Comparison of ENCODE assay signal across 40 mouse cellular contexts in the genomic region with DNA sequence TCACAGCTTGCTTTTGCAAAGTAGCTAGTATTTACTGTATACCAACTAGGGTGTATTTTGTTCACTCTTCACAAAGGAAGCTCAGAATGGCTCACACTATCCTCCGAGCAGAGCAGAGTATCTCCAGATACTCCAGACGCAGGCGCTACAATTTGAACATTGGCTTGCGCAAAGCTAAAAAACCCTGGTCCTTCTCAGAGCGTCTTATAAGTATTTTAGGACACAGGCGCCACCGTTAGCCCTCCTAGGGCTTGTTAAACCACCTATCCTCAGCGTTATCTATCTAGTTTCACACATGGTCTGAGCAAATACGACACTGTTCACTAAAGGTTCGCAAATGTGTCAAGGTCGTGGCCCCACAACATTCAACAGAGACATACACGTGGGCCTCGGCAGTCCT. TPM values are rescaled to one million over a fixed set of nuclear protein-coding genes. Genes with fewer than 3 reads are reported as not detected.
DNase-seq lines count a peak whose midpoint lies in the region; ATAC-seq and TF ChIP-seq lines count a peak whose summit lies in the region.
"Had no signal": no experiment of that assay in that cellular context is flagged by ENCODE, and none has a peak within 500 bp of the region (broad histone marks: within the 10 kb centered on the region; RNA-seq: fewer than 3 reads in every experiment).

No protein-coding gene starts in this region.

- H3K4me3 ChIP-seq in midbrain, embryonic 16.5 days (ENCODE audit: low read depth, low read length): no peak overlapping the region
- H3K4me3 ChIP-seq in midbrain, embryonic 14.5 days (replicated peaks; ENCODE audit: low read depth, low read length): no peak overlapping the region
- peak overlapping the region; percentile 90 for H3K4me3 ChIP-seq in E14TG2a.4 (replicated peaks; ENCODE audit: low read length)
- H3K4me3 ChIP-seq in G1E (ENCODE audit: low read depth, low read length): peak overlapping the region; percentile 73
- H3K4me3 ChIP-seq: embryonic facial prominence, embryonic 12.5 days; hindbrain, embryonic 12.5 days; intestine, embryonic 15.5 days; limb, embryonic 10.5 days; limb, embryonic 15.5 days; liver, embryonic 15.5 days; lung, embryonic 15.5 days; midbrain, embryonic 12.5 days had no signal

- H3K4me1 ChIP-seq in midbrain, embryonic 16.5 days (ENCODE audit: control insufficient read depth, insufficient read depth, low read length): peaks cover 8% of the 10 kb centered on the region
- H3K4me1 ChIP-seq in midbrain, embryonic 14.5 days (ENCODE audit: control insufficient read depth, insufficient read depth, low read length): no peaks in the 10 kb centered on the region
- peaks cover 44% of the 10 kb centered on the region for H3K4me1 ChIP-seq in E14TG2a.4 (replicated peaks; ENCODE audit: low read depth, low read length)
- peaks cover 39% of the 10 kb centered on the region for H3K4me1 ChIP-seq in G1E (ENCODE audit: insufficient read depth, low read depth, low read length)
- H3K4me1 ChIP-seq: embryonic facial prominence, embryonic 12.5 days had no signal

- TF ChIP-seq CTCF in E14TG2a.4 (conservative IDR thresholded peaks at IDR 0.05; ENCODE audit: low read length) (no peak), G1E (IDR thresholded peaks at IDR 0.05; ENCODE audit: low read depth, low read length) (no peak)

- DNase-seq in midbrain, embryonic 14.5 days: no peak
- DNase-seq in G1E (ENCODE audit: low spot score): no peak
- no peak for DNase-seq in frontal cortex, adult 2 months (ENCODE audit: extremely low spot score in 1 of 2, low spot score in 1 of 2)
- DNase-seq in gastrocnemius, postnatal 25 days: no peak
- DNase-seq: adrenal gland, adult 8-10 months; cerebellum, adult 11 months; cerebellum, adult 9-10 months; embryo, embryonic 11 days; heart, postnatal 36 days; kidney, adult 2 months; kidney, postnatal 4 days; layer of hippocampus, postnatal 36 days; right cerebral cortex, postnatal 4 days had no signal

- no peak for ATAC-seq in midbrain, embryonic 16.5 days
- ATAC-seq in midbrain, embryonic 14.5 days (ENCODE audit: low FRiP score, low TSS enrichment): no peak
- no peak for ATAC-seq in G1E (ENCODE audit: extremely low read depth, insufficient number of reproducible peaks, low FRiP score, poor library complexity, severe bottlenecking)
- ATAC-seq: forebrain, embryonic 16.5 days; hindbrain, postnatal 0 days; intestine, embryonic 15.5 days had no signal

- 80% methylated on average over 13 of the region's 13 CpGs for WGBS in midbrain, embryonic 16.5 days
- WGBS in midbrain, embryonic 14.5 days: 77% methylated on average over 13 of the region's 13 CpGs

- no peak overlapping the region for H3K4me2 ChIP-seq in midbrain, embryonic 16.5 days (ENCODE audit: low read length)
- no peak overlapping the region for H3K4me2 ChIP-seq in midbrain, embryonic 14.5 days (ENCODE audit: low read length)
- H3K4me2 ChIP-seq: embryonic facial prominence, embryonic 12.5 days; heart, embryonic 11.5 days; hindbrain, embryonic 12.5 days; intestine, embryonic 15.5 days; limb, embryonic 15.5 days; liver, embryonic 15.5 days; lung, embryonic 15.5 days; midbrain, embryonic 12.5 days had no signal

- no peaks in the 10 kb centered on the region for H3K9me3 ChIP-seq in midbrain, embryonic 16.5 days (replicated peaks; ENCODE audit: control insufficient read depth, low read length, poor library complexity, severe bottlenecking)
- H3K9me3 ChIP-seq in midbrain, embryonic 14.5 days (ENCODE audit: control insufficient read depth, low read length): no peaks in the 10 kb centered on the region
- H3K9me3 ChIP-seq in E14TG2a.4 (ENCODE audit: low read length): no peaks in the 10 kb centered on the region
- no peaks in the 10 kb centered on the region for H3K9me3 ChIP-seq in G1E (replicated peaks)
- H3K9me3 ChIP-seq: embryonic facial prominence, embryonic 12.5 days; hindbrain, embryonic 12.5 days; intestine, embryonic 15.5 days; limb, embryonic 10.5 days; limb, embryonic 15.5 days; liver, embryonic 15.5 days; lung, embryonic 15.5 days; midbrain, embryonic 12.5 days had no signal

- no peaks in the 10 kb centered on the region for H3K36me3 ChIP-seq in midbrain, embryonic 16.5 days (ENCODE audit: control insufficient read depth, insufficient read depth, low read length)
- no peaks in the 10 kb centered on the region for H3K36me3 ChIP-seq in midbrain, embryonic 14.5 days (ENCODE audit: control insufficient read depth, insufficient read depth, low read length)
- peaks cover 52% of the 10 kb centered on the region for H3K36me3 ChIP-seq in E14TG2a.4 (ENCODE audit: insufficient read depth, low read length)
- H3K36me3 ChIP-seq in G1E (replicated peaks): peaks cover 28% of the 10 kb centered on the region
- H3K36me3 ChIP-seq: embryonic facial prominence, embryonic 12.5 days; hindbrain, embryonic 12.5 days; intestine, embryonic 15.5 days; limb, embryonic 10.5 days; limb, embryonic 15.5 days; liver, embryonic 15.5 days; lung, embryonic 15.5 days; midbrain, embryonic 12.5 days had no signal

- no peak overlapping the region for H3K27ac ChIP-seq in midbrain, embryonic 16.5 days (ENCODE audit: low read length)
- no peak overlapping the region for H3K27ac ChIP-seq in midbrain, embryonic 14.5 days (replicated peaks; ENCODE audit: low read depth, low read length)
- H3K27ac ChIP-seq: embryonic facial prominence, embryonic 12.5 days; hindbrain, embryonic 12.5 days; hindbrain, postnatal 0 days; intestine, embryonic 15.5 days; limb, embryonic 10.5 days; limb, embryonic 15.5 days; liver, embryonic 15.5 days; lung, embryonic 15.5 days; midbrain, embryonic 12.5 days; stomach, postnatal 0 days had no signal

- H3K27me3 ChIP-seq in midbrain, embryonic 16.5 days (ENCODE audit: control insufficient read depth, insufficient read depth, low read depth, low read length): no peaks in the 10 kb centered on the region
- H3K27me3 ChIP-seq in midbrain, embryonic 14.5 days (ENCODE audit: control insufficient read depth, insufficient read depth, low read length): no peaks in the 10 kb centered on the region
- no peaks in the 10 kb centered on the region for H3K27me3 ChIP-seq in E14TG2a.4 (ENCODE audit: insufficient read depth, low read length)
- H3K27me3 ChIP-seq in G1E (ENCODE audit: insufficient read depth, low read length): no peaks in the 10 kb centered on the region
- H3K27me3 ChIP-seq: embryonic facial prominence, embryonic 12.5 days; hindbrain, embryonic 12.5 days; intestine, embryonic 15.5 days; limb, embryonic 15.5 days; liver, embryonic 15.5 days; lung, embryonic 15.5 days; midbrain, embryonic 12.5 days had no signal

- H3K9ac ChIP-seq in midbrain, embryonic 16.5 days (ENCODE audit: low read depth, low read length): 0 out of 2 replicates have a peak overlapping the region, but pooled peaks have one; percentile 10
- no peak overlapping the region for H3K9ac ChIP-seq in midbrain, embryonic 14.5 days (replicated peaks; ENCODE audit: low read length)
- H3K9ac ChIP-seq: embryonic facial prominence, embryonic 12.5 days; hindbrain, embryonic 12.5 days; intestine, embryonic 15.5 days; limb, embryonic 15.5 days; liver, embryonic 15.5 days; lung, embryonic 15.5 days; midbrain, embryonic 12.5 days had no signal

RNA-seq across cellular contexts. Expression of gene Ccnb1ip1, which starts 2.8 kb away (rescaled TPM):
- polyA plus RNA-seq in midbrain, embryonic 16.5 days (2015; fragmentation: Nextera tagmentation; extraction: Ambion mirVana): not detected in 2 replicates
- 0.15 TPM in 1 of 2 replicates, not detected in the other for polyA plus RNA-seq in midbrain, embryonic 14.5 days (2014; fragmentation: Nextera tagmentation; extraction: Ambion mirVana)
- total RNA-seq in G1E (2014; fragmentation: Nextera tagmentation) (8.7 and 10.3 TPM in 2 replicates), G1E (2017) (6.1 and 8.3 TPM in 2 replicates)
- 0.20 and 0.22 TPM in 2 replicates for polyA plus RNA-seq in G1E (2012)
- 0.06 and 0.08 TPM in 2 replicates for polyA plus RNA-seq in frontal cortex, adult 2 months (2012; rRNA removed)
- not detected for total RNA-seq in gastrocnemius, postnatal 25 days (2021)
- total RNA-seq: adrenal gland, postnatal 4 days; gastrocnemius, adult 8-10 months; heart, postnatal 36 days; hindbrain, postnatal 0 days; layer of hippocampus, postnatal 36 days; megakaryocyte progenitor cell, adult 5-6 weeks; monocyte, adult 5-6 weeks; neutrophil, adult 5-6 weeks had no signal
- polyA plus RNA-seq: embryonic facial prominence, embryonic 12.5 days; forebrain, embryonic 11.5 days; forebrain, embryonic 16.5 days; heart, embryonic 11.5 days; heart, embryonic 16.5 days; hindbrain, embryonic 12.5 days; intestine, embryonic 15.5 days; kidney, adult 2 months; kidney, embryonic 16.5 days; limb, embryonic 10.5 days; limb, embryonic 15.5 days; liver, embryonic 15.5 days; lung, embryonic 15.5 days; midbrain, embryonic 12.5 days; neural tube, embryonic 11.5 days; spleen, adult 2 months; stomach, postnatal 0 days; thymus, postnatal 0 days had no signal

RNA-seq across cellular contexts. Expression of gene Parp2, which starts 3.0 kb away (rescaled TPM):
- polyA plus RNA-seq in midbrain, embryonic 16.5 days (2015; fragmentation: Nextera tagmentation; extraction: Ambion mirVana): 39.1 and 41.5 TPM in 2 replicates
- 47.9 and 51.2 TPM in 2 replicates for polyA plus RNA-seq in midbrain, embryonic 14.5 days (2014; fragmentation: Nextera tagmentation; extraction: Ambion mirVana)
- total RNA-seq in G1E (2014; fragmentation: Nextera tagmentation) (130 and 176 TPM in 2 replicates), G1E (2017) (101 and 111 TPM in 2 replicates)
- polyA plus RNA-seq in G1E (2012): 7.2 and 8.2 TPM in 2 replicates
- polyA plus RNA-seq in frontal cortex, adult 2 months (2012; rRNA removed): 58.4 and 58.7 TPM in 2 replicates
- 1 to 10 TPM; 7.5 to 8.5 TPM for total RNA-seq in gastrocnemius, postnatal 25 days (2021)

RNA-seq across cellular contexts. Expression of gene Ttc5, which starts 19.4 kb away (rescaled TPM):
- 132 and 133 TPM in 2 replicates for polyA plus RNA-seq in midbrain, embryonic 16.5 days (2015; fragmentation: Nextera tagmentation; extraction: Ambion mirVana)
- 133 and 138 TPM in 2 replicates for polyA plus RNA-seq in midbrain, embryonic 14.5 days (2014; fragmentation: Nextera tagmentation; extraction: Ambion mirVana)
- total RNA-seq in G1E (2014; fragmentation: Nextera tagmentation): 36.6 and 45.8 TPM in 2 replicates
- total RNA-seq in G1E (2017): 43.4 and 45.2 TPM in 2 replicates
- polyA plus RNA-seq in G1E (2012): 26.5 and 40.2 TPM in 2 replicates
- polyA plus RNA-seq in frontal cortex, adult 2 months (2012; rRNA removed): 61.4 and 70.5 TPM in 2 replicates
- 1 to 10 TPM; 7.4 to 8.2 TPM for total RNA-seq in gastrocnemius, postnatal 25 days (2021)

RNA-seq across cellular contexts. Expression of gene Olfr749, which starts 59.8 kb away (rescaled TPM):
- polyA plus RNA-seq in midbrain, embryonic 16.5 days (2015; fragmentation: Nextera tagmentation; extraction: Ambion mirVana): not detected in 2 replicates
- polyA plus RNA-seq in midbrain, embryonic 14.5 days (2014; fragmentation: Nextera tagmentation; extraction: Ambion mirVana): not detected in 2 replicates
- total RNA-seq in G1E (2014; fragmentation: Nextera tagmentation) (not detected in 2 replicates), G1E (2017) (0.11 and 0.46 TPM in 2 replicates)
- not detected in 2 replicates for polyA plus RNA-seq in G1E (2012)
- 0.13 and 0.14 TPM in 2 replicates for polyA plus RNA-seq in frontal cortex, adult 2 months (2012; rRNA removed)
- not detected for total RNA-seq in gastrocnemius, postnatal 25 days (2021)
- total RNA-seq: adrenal gland, adult 8-10 months; adrenal gland, postnatal 4 days; gastrocnemius, adult 8-10 months; heart, postnatal 36 days; hindbrain, postnatal 0 days; layer of hippocampus, adult 8-10 months; layer of hippocampus, postnatal 36 days; megakaryocyte progenitor cell, adult 5-6 weeks; monocyte, adult 5-6 weeks; neutrophil, adult 5-6 weeks had no signal
- polyA plus RNA-seq: embryonic facial prominence, embryonic 12.5 days; forebrain, embryonic 11.5 days; forebrain, embryonic 16.5 days; gonadal fat pad, adult 2 months; heart, embryonic 11.5 days; heart, embryonic 16.5 days; hindbrain, embryonic 12.5 days; hindbrain, postnatal 0 days; intestine, embryonic 15.5 days; kidney, adult 2 months; kidney, embryonic 16.5 days; limb, embryonic 10.5 days; limb, embryonic 15.5 days; liver, embryonic 15.5 days; lung, embryonic 15.5 days; midbrain, embryonic 12.5 days; neural tube, embryonic 11.5 days; spleen, adult 2 months; stomach, postnatal 0 days; thymus, postnatal 0 days had no signal

Comparison
In these comparisons a context has a peak if more than half of its experiments do, and no peak if none do; other contexts are left out.
1. H3K4me3 ChIP-seq: peak in E14TG2a.4 (single experiment) and G1E (single experiment); none in midbrain, embryonic 16.5 days (single experiment) and midbrain, embryonic 14.5 days (single experiment).